In genomic region chr11:29525988-29526794, GRCm38 (mm10) we compare ENCODE assay signal across 8 mouse cellular contexts. TPM values are rescaled to one million over a fixed set of nuclear protein-coding genes. Genes with fewer than 3 reads are reported as not detected.
DNase-seq lines count a peak whose midpoint lies in the region; ATAC-seq and TF ChIP-seq lines count a peak whose summit lies in the region.

Gene Mtif2, plus strand, starts transcription at chr11:29526408.

- H3K4me2 ChIP-seq in heart, embryonic 12.5 days: peak within 1 kb of the TSS; percentile 81
- H3K4me2 ChIP-seq in kidney, embryonic 16.5 days (replicated peaks; ENCODE audit: low read depth, low read length): peak within 1 kb of the TSS; percentile 69

- peak; percentile 96 for ATAC-seq in erythroid progenitor cell, adult 5-6 weeks (replicated peaks; ENCODE audit: low FRiP score, poor library complexity, severe bottlenecking)
- peak; percentile 94 for ATAC-seq in heart, embryonic 12.5 days (ENCODE audit: insufficient number of reproducible peaks, low FRiP score)
- ATAC-seq in kidney, embryonic 16.5 days (ENCODE audit: low FRiP score, low TSS enrichment): peak; percentile 97

- no peaks in the 10 kb centered on the region for H3K9me3 ChIP-seq in heart, embryonic 12.5 days (replicated peaks)
- no peaks in the 10 kb centered on the region for H3K9me3 ChIP-seq in kidney, embryonic 16.5 days (ENCODE audit: low read length)

- peak within 1 kb of the TSS; percentile 94 for H3K9ac ChIP-seq in heart, embryonic 12.5 days
- peak within 1 kb of the TSS; percentile 89 for H3K9ac ChIP-seq in kidney, embryonic 16.5 days (replicated peaks; ENCODE audit: low read length)

- H3K4me1 ChIP-seq in heart, embryonic 12.5 days (replicated peaks): peaks cover 3% of the 10 kb centered on the region
- peaks cover 9% of the 10 kb centered on the region; the same call in 1 of the 2 replicates for H3K4me1 ChIP-seq in kidney, embryonic 16.5 days (ENCODE audit: insufficient read depth, low read length)

- TF ChIP-seq CTCF in brain, embryonic 14.5 days (IDR thresholded peaks at IDR 0.05; ENCODE audit: borderline replicate concordance, extremely low read depth, insufficient read depth, insufficient read length): no peak

- peaks cover 10% of the 10 kb centered on the region for H3K36me3 ChIP-seq in heart, embryonic 12.5 days
- H3K36me3 ChIP-seq in kidney, embryonic 16.5 days (ENCODE audit: insufficient read depth, low read length): peaks cover 5% of the 10 kb centered on the region; the same call in 1 of the 2 replicates

- peak within 1 kb of the TSS; percentile 80 for H3K4me3 ChIP-seq in heart, embryonic 12.5 days
- H3K4me3 ChIP-seq in kidney, embryonic 16.5 days (ENCODE audit: low read length): peak within 1 kb of the TSS; percentile 64

- peak; percentile 65; the same call in 1 of the 2 replicates for TF ChIP-seq POLR2A in brain, embryonic 14.5 days (IDR thresholded peaks at IDR 0.05; ENCODE audit: borderline replicate concordance, extremely low read depth, insufficient read depth, insufficient read length, poor library complexity, severe bottlenecking)

- no peaks in the 10 kb centered on the region for H3K27me3 ChIP-seq in heart, embryonic 12.5 days (replicated peaks)
- H3K27me3 ChIP-seq in kidney, embryonic 16.5 days (ENCODE audit: insufficient read depth, low read length): peaks cover 3% of the 10 kb centered on the region; the same call in 1 of the 2 replicates

- H3K27ac ChIP-seq in heart, embryonic 12.5 days (ENCODE audit: poor library complexity, severe bottlenecking): peak within 1 kb of the TSS; percentile 92
- H3K27ac ChIP-seq in kidney, embryonic 16.5 days (ENCODE audit: low read length): peak within 1 kb of the TSS; percentile 87

- 2% methylated on average over 47 of the region's 47 CpGs for WGBS in heart, embryonic 12.5 days
- 2% methylated on average over 47 of the region's 47 CpGs for WGBS in kidney, embryonic 16.5 days

- DNase-seq in CD4-positive helper T cell, adult 2 months (ENCODE audit: low read depth, low spot score): peak; percentile 67
- DNase-seq in brain, embryonic 14.5 days (ENCODE audit: low read depth): peak; percentile 96
- DNase-seq in liver: peak; percentile 88
- DNase-seq in monocyte, adult 2 months (ENCODE audit: low read depth in 1 of 2, low spot score in 2 of 2): peak; percentile 4 to 28
- peak; percentile 43 to 57 for DNase-seq in spleen, postnatal 14 days (ENCODE audit: low spot score in 2 of 2)

RNA-seq across cellular contexts. Expression of gene Mtif2, which starts in this region (rescaled TPM):
- polyA plus RNA-seq in brain, embryonic 14.5 days (2012; rRNA removed): 27.1 and 30.6 TPM in 2 replicates
- 0.36 and 15.1 TPM in 2 replicates for total RNA-seq in erythroid progenitor cell, adult 5-6 weeks (2015; ENCODE audit: low replicate concordance)
- total RNA-seq in erythroid progenitor cell, adult 5-6 weeks (2017; ENCODE audit: low replicate concordance): 7.8 and 17.4 TPM in 2 replicates
- 39.4 and 40.8 TPM in 2 replicates for polyA plus RNA-seq in heart, embryonic 12.5 days (2016; fragmentation: Nextera tagmentation; extraction: Ambion mirVana)
- 49.8 and 54.4 TPM in 2 replicates for polyA plus RNA-seq in kidney, embryonic 16.5 days (2015; fragmentation: Nextera tagmentation; extraction: Ambion mirVana)

Comparison
In these comparisons a context has a peak if more than half of its experiments do, and no peak if none do; other contexts are left out.
1. Peak in every context shown above with its lines: DNase-seq, ATAC-seq, H3K4me3 ChIP-seq and H3K27ac ChIP-seq.
2. DNase-seq: peak in every context shown above with its lines; median percentile 96 in brain, embryonic 14.5 days; 88 in liver; 67 in CD4-positive helper T cell, adult 2 months; 50 in spleen, postnatal 14 days; 16 in monocyte, adult 2 months.